Mouse (Mus musculus) kidney, postnatal 25 days (tissue): ENCODE data around the gene Scamp4.
A peak's percentile ranks its signal among the peaks of the same experiment; 100 is the strongest.
"Not testable (repeated sequence)": the region's sequence is repeated elsewhere in the genome, so short reads cannot be mapped to it uniquely, and the experiment has no call there.

Experiments
- DNase-seq, 2 experiments: peaks; one replicate each; pipeline ENCODE4 v3.0.0; 2021; ENCODE audit warnings: mixed read lengths in 2 of 2

Gene Scamp4

GRCm38 (mm10) chr10:80578911-80579310, 23.8 kb upstream of the Scamp4 start:
- peak; percentile 77 to 80 for DNase-seq

- no peak for DNase-seq
Observed at GRCm38 (mm10) chr10:80583047-80583446, 19.6 kb upstream of the Scamp4 start.

- peak; percentile 79 to 90 for DNase-seq
Observed at GRCm38 (mm10) chr10:80584045-80584488, 18.6 kb upstream of the Scamp4 start.

- peak in 1 of 2 experiments; percentile 58 for DNase-seq
Observed at GRCm38 (mm10) chr10:80584642-80585552, 17.8 kb upstream of the Scamp4 start.

- DNase-seq, result no peak
Observed at GRCm38 (mm10) chr10:80585581-80585980, 17.1 kb upstream of the Scamp4 start.

- no peak for DNase-seq
Observed at GRCm38 (mm10) chr10:80586407-80587304, 16.0 kb upstream of the Scamp4 start.

GRCm38 (mm10) chr10:80587305-80587657, 15.4 kb upstream of the Scamp4 start:
- DNase-seq, result peak; percentile 59 to 84

- peak in 1 of 2 experiments; percentile 37 for DNase-seq
Observed at GRCm38 (mm10) chr10:80589127-80589878, 13.4 kb upstream of the Scamp4 start.

- DNase-seq, result peak; percentile 99
Observed at GRCm38 (mm10) chr10:80589879-80590854, 12.5 kb upstream of the Scamp4 start, which contains the start of gene Abhd17a. Abhd17a (minus strand) TSS chr10:80590341.

- DNase-seq, result peak in 1 of 2 experiments; percentile 18
Observed at GRCm38 (mm10) chr10:80596318-80596717, 6.4 kb upstream of the Scamp4 start.

GRCm38 (mm10) chr10:80603364-80603763, 692 bp downstream of the Scamp4 start:
- no peak for DNase-seq

GRCm38 (mm10) chr10:80604001-80604509, 1.4 kb downstream of the Scamp4 start:
- DNase-seq, result no peak

- no peak for DNase-seq
Observed at GRCm38 (mm10) chr10:80604988-80605387, 2.3 kb downstream of the Scamp4 start.

GRCm38 (mm10) chr10:80605721-80606120, 3.0 kb downstream of the Scamp4 start, which contains the start of gene Gm49322:
Gm49322 (plus strand) TSS chr10:80606021.
- not testable (repeated sequence) for DNase-seq

GRCm38 (mm10) chr10:80606306-80606705, 3.6 kb downstream of the Scamp4 start:
- peak in 1 of 2 experiments; percentile 62 for DNase-seq

- DNase-seq, result peak in 1 of 2 experiments; percentile 32
Observed at GRCm38 (mm10) chr10:80606737-80607350, 4.2 kb downstream of the Scamp4 start.

- DNase-seq, result no peak
Observed at GRCm38 (mm10) chr10:80608435-80608834, 5.8 kb downstream of the Scamp4 start.

- no peak for DNase-seq
Observed at GRCm38 (mm10) chr10:80609269-80609924, 6.7 kb downstream of the Scamp4 start.

- DNase-seq, result no peak
Observed at GRCm38 (mm10) chr10:80610116-80610785, 7.6 kb downstream of the Scamp4 start.
